Mouse (Mus musculus): ENCODE measurements around the gene Kcnd3. TPM values are rescaled to one million over a fixed set of nuclear protein-coding genes. Genes with fewer than 3 reads are reported as not detected.

Kcnd3 gene
- 0.75 and 0.84 TPM in 2 replicates for polyA plus RNA-seq (2015; fragmentation: Nextera tagmentation; extraction: Ambion mirVana)

GRCm38 (mm10) chr3:105451627-105452555, at the start of gene Kcnd3:
Gene Kcnd3, plus strand, starts transcription at chr3:105452330.
- H3K9me3 ChIP-seq, result no peaks in the 10 kb centered on the region
- WGBS, result 2% methylated on average over 49 of the region's 98 CpGs
- H3K36me3 ChIP-seq, result no peaks in the 10 kb centered on the region
- H3K27me3 ChIP-seq, result peaks cover 96% of the 10 kb centered on the region
- peak within 1 kb of the TSS; percentile 72 for H3K9ac ChIP-seq
- peak within 1 kb of the TSS; percentile 67 for H3K4me3 ChIP-seq
- H3K4me1 ChIP-seq, result peaks cover 22% of the 10 kb centered on the region
- peak; percentile 68 for ATAC-seq (ENCODE audit: low FRiP score, low read depth)
- no peak within 1 kb of the TSS for H3K27ac ChIP-seq
- peak within 1 kb of the TSS; percentile 99 for H3K4me2 ChIP-seq (replicated peaks)

GRCm38 (mm10) chr3:105402676-105403075, 49.5 kb upstream of the Kcnd3 start:
- H3K9me3 ChIP-seq, result no peaks in the 10 kb centered on the region
- no peak overlapping the region for H3K4me3 ChIP-seq
- no peak overlapping the region for H3K27ac ChIP-seq
- no peaks in the 10 kb centered on the region for H3K4me1 ChIP-seq
- WGBS, result 74% methylated on average over 5 of the region's 5 CpGs
- no peak overlapping the region for H3K4me2 ChIP-seq (replicated peaks)
- no peaks in the 10 kb centered on the region for H3K36me3 ChIP-seq
- no peak overlapping the region for H3K9ac ChIP-seq
- no peaks in the 10 kb centered on the region for H3K27me3 ChIP-seq
- no peak for ATAC-seq (ENCODE audit: low FRiP score, low read depth)

- Histone ChIP-seq H3K9me3 (no peaks in the 10 kb centered on the region), H3K27ac (no peak overlapping the region), H3K4me3 (no peak overlapping the region), H3K4me1 (no peaks in the 10 kb centered on the region), H3K36me3 (no peaks in the 10 kb centered on the region), H3K4me2 (replicated peaks) (no peak overlapping the region), H3K27me3 (no peaks in the 10 kb centered on the region), H3K9ac (no peak overlapping the region)
- 66% methylated on average over 5 of the region's 5 CpGs for WGBS
- ATAC-seq (ENCODE audit: low FRiP score, low read depth), result no peak
Measured at GRCm38 (mm10) chr3:105403410-105404076, 48.6 kb upstream of the Kcnd3 start.

GRCm38 (mm10) chr3:105404077-105404446, 48.1 kb upstream of the Kcnd3 start:
- Histone ChIP-seq H3K4me1 (no peaks in the 10 kb centered on the region), H3K36me3 (no peaks in the 10 kb centered on the region), H3K9me3 (no peaks in the 10 kb centered on the region), H3K9ac (no peak overlapping the region), H3K27me3 (no peaks in the 10 kb centered on the region), H3K27ac (no peak overlapping the region), H3K4me3 (no peak overlapping the region), H3K4me2 (replicated peaks) (no peak overlapping the region)
- no peak for ATAC-seq (ENCODE audit: low FRiP score, low read depth)
- 87% methylated on average over 4 of the region's 4 CpGs for WGBS

DNA sequence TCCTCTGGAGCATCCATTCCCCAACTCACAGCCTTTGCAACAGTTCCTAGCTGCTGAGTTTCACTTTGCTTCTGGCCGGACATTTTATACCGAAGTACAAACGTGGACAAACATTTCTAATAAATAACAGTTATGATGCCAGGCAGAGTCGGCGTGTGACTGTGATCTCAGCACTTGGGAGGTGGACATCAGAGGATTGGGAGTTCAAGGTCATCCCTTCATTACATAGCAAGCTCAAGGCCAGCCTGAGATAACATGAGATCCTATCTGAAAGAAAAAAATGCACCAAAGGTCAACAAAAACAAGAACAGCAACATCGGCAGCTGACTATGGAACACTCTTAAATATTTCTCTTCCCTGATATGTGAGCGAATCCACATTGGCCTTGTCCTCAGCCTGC, 46.6 kb upstream of the Kcnd3 start:
- H3K27ac ChIP-seq, result no peak overlapping the region
- no peaks in the 10 kb centered on the region for H3K4me1 ChIP-seq
- H3K27me3 ChIP-seq, result no peaks in the 10 kb centered on the region
- H3K9ac ChIP-seq, result no peak overlapping the region
- ATAC-seq (ENCODE audit: low FRiP score, low read depth), result no peak
- no peaks in the 10 kb centered on the region for H3K36me3 ChIP-seq
- no peaks in the 10 kb centered on the region for H3K9me3 ChIP-seq
- no peak overlapping the region for H3K4me2 ChIP-seq (replicated peaks)
- WGBS, result 87% methylated on average over 7 of the region's 7 CpGs
- H3K4me3 ChIP-seq, result no peak overlapping the region

- no peak overlapping the region for H3K4me2 ChIP-seq (replicated peaks)
- ATAC-seq (ENCODE audit: low FRiP score, low read depth), result no peak
- H3K4me1 ChIP-seq, result no peaks in the 10 kb centered on the region
- H3K36me3 ChIP-seq, result no peaks in the 10 kb centered on the region
- no peaks in the 10 kb centered on the region for H3K27me3 ChIP-seq
- no peaks in the 10 kb centered on the region for H3K9me3 ChIP-seq
- no peak overlapping the region for H3K4me3 ChIP-seq
- H3K9ac ChIP-seq, result no peak overlapping the region
- 43% methylated on average over 7 of the region's 7 CpGs for WGBS
- no peak overlapping the region for H3K27ac ChIP-seq
Measured at GRCm38 (mm10) chr3:105406036-105406435, 46.1 kb upstream of the Kcnd3 start.

DNA sequence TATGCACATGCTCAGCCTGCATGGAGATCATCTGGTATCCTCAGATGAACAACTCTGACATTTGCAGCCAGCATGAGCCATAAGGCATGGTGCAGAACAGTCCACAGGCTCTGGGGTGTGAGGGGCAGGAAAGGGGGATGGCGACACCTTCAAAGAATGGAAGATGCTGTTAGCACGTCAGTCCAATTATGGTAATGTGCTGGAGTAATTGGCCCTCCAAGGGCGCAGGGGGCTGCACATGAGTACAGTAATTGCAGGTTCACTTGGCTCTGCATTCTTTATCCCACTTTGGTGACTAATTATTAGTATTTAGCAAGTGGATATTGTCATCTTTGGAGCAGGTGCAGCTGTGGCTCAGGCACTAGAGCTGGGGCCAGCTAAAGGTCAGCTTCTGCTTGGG, 43.9 kb upstream of the Kcnd3 start:
- H3K27ac ChIP-seq, result no peak overlapping the region

DNA sequence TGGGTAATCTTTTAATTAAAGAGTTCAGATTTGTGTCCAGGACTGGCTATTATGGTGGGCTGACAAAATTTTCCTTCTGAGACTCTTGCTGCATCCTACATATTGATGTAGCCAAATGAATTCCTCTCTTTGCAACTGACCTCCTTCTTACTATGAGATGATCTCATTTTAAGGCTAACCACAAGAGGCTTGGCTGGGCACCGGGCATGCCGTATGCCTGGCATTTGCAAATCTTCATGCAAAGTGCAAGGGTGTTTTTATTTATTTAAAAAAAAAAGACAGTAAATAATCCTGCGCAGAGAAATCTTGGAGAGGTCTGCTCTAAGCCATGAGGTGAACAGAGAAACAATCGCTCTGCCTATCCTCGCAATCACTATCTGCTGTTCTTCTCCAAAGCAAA, 41.3 kb upstream of the Kcnd3 start:
- no peak for ATAC-seq (ENCODE audit: low FRiP score, low read depth)
- Histone ChIP-seq H3K4me1 (0 out of 2 replicates have a peak, but pooled peaks cover 3% of the 10 kb centered on the region), H3K9ac (no peak overlapping the region), H3K4me2 (replicated peaks) (no peak overlapping the region), H3K4me3 (no peak overlapping the region), H3K27ac (no peak overlapping the region), H3K27me3 (no peaks in the 10 kb centered on the region), H3K9me3 (no peaks in the 10 kb centered on the region), H3K36me3 (no peaks in the 10 kb centered on the region)
- 91% methylated on average over 5 of the region's 5 CpGs for WGBS

More for the DNA sequence above, 43.9 kb upstream of the Kcnd3 start:
- 62% methylated on average over 3 of the region's 3 CpGs for WGBS
- Histone ChIP-seq H3K4me2 (replicated peaks) (no peak overlapping the region), H3K9me3 (no peaks in the 10 kb centered on the region), H3K36me3 (no peaks in the 10 kb centered on the region), H3K27me3 (no peaks in the 10 kb centered on the region), H3K4me1 (0 out of 2 replicates have a peak, but pooled peaks cover 3% of the 10 kb centered on the region), H3K4me3 (no peak overlapping the region), H3K9ac (no peak overlapping the region)
- ATAC-seq (ENCODE audit: low FRiP score, low read depth), result no peak

DNA sequence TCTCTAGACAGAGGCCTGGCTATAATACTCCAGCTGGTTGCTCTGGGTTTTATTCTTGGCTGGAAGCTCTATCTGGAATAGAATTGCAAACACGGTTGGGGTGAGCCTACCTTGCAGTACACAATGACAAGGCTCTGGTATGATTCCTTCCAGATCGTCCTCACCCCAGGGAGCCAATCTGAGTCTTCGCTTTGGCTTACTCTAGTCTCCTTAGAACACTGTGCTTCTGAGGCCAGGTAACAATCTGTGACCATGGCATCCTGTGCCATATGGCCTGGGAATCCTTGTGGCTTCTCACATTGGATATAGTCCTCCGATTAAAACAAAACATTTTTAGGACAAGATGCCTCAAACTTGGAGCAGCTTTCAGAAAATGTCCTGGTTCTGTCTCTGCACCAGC, 40.4 kb upstream of the Kcnd3 start:
- 73% methylated on average over 4 of the region's 4 CpGs for WGBS
- no peak overlapping the region for H3K4me3 ChIP-seq
- no peak; the same call in 1 of the 2 replicates for ATAC-seq (ENCODE audit: low FRiP score, low read depth)

GRCm38 (mm10) chr3:105412229-105412628, 39.9 kb upstream of the Kcnd3 start:
- 86% methylated on average over 2 of the region's 2 CpGs for WGBS
- H3K9me3 ChIP-seq, result no peaks in the 10 kb centered on the region
- H3K4me3 ChIP-seq, result no peak overlapping the region
- 0 out of 2 replicates have a peak, but pooled peaks cover 3% of the 10 kb centered on the region for H3K4me1 ChIP-seq
- ATAC-seq (ENCODE audit: low FRiP score, low read depth), result no peak
- H3K4me2 ChIP-seq (replicated peaks), result no peak overlapping the region
- no peaks in the 10 kb centered on the region for H3K36me3 ChIP-seq
- no peak overlapping the region for H3K9ac ChIP-seq
- H3K27me3 ChIP-seq, result no peaks in the 10 kb centered on the region
- no peak overlapping the region for H3K27ac ChIP-seq

More for the DNA sequence above, 40.4 kb upstream of the Kcnd3 start:
- Histone ChIP-seq H3K9ac (no peak overlapping the region), H3K4me1 (0 out of 2 replicates have a peak, but pooled peaks cover 3% of the 10 kb centered on the region), H3K9me3 (no peaks in the 10 kb centered on the region), H3K27me3 (no peaks in the 10 kb centered on the region), H3K27ac (no peak overlapping the region), H3K36me3 (no peaks in the 10 kb centered on the region), H3K4me2 (replicated peaks) (no peak overlapping the region)

DNA sequence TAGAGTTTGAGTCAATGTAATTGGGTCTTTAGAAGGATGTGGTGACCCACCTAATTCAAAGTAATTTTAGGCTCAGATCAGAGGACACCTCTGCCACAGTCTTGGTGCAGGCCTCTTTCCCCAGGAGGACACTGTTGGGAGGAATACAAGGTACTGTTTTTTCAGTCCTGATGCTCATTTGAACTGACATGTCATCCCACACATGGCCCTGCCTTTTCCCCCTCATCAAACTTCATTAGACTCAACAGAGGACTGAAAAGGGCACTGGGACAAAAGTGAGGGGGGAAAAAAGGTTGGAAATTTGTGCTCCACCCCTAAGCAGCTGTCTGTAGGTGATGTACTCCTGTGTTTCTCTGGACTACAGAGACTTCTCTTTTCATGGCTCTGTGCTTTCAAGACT, 39.4 kb upstream of the Kcnd3 start:
- 0 out of 2 replicates have a peak, but pooled peaks cover 3% of the 10 kb centered on the region for H3K4me1 ChIP-seq
- no peak overlapping the region for H3K4me2 ChIP-seq (replicated peaks)
- H3K27ac ChIP-seq, result no peak overlapping the region
- no peak for ATAC-seq (ENCODE audit: low FRiP score, low read depth)
- H3K36me3 ChIP-seq, result no peaks in the 10 kb centered on the region
- no peak overlapping the region for H3K4me3 ChIP-seq
- H3K9me3 ChIP-seq, result no peaks in the 10 kb centered on the region
- no peaks in the 10 kb centered on the region for H3K27me3 ChIP-seq
- no peak overlapping the region for H3K9ac ChIP-seq

DNA sequence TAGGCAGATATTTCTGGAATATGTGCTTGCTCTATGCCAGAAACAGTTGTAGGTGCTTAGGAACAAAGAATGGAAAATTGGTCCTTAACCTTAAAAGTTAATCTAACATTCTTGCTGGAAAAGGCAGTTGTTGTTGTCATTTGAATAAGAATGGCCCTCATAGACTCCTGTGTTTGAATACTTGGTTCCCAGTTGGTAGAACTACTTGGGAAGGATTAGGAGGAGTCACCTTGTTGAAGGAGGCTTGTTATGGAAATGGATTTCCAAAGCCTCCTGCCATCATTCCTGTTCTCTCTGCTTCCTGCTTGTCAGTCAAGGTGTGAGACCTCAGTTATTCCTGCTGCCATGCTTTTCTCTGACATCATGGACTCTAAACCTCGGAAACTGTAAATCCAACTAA, 33.7 kb upstream of the Kcnd3 start:
- Histone ChIP-seq H3K9ac (no peak overlapping the region), H3K4me2 (replicated peaks) (no peak overlapping the region), H3K27ac (no peak overlapping the region), H3K4me1 (no peaks in the 10 kb centered on the region), H3K36me3 (no peaks in the 10 kb centered on the region), H3K27me3 (no peaks in the 10 kb centered on the region), H3K9me3 (0 out of 2 replicates have a peak, but pooled peaks cover 3% of the 10 kb centered on the region), H3K4me3 (no peak overlapping the region)
- WGBS, result 90% methylated on average over 1 of the region's 1 CpGs
- ATAC-seq (ENCODE audit: low FRiP score, low read depth), result no peak

Measured in limb, embryonic 13.5 days (tissue).